Mouse (Mus musculus) limb, embryonic 15.5 days (tissue): Measurements from ENCODE around the gene 1110032A03Rik. TPM values are rescaled to one million over a fixed set of nuclear protein-coding genes. Genes with fewer than 3 reads are reported as not detected.

ENCODE experiments used
- ATAC-seq: fragments of 200-750 bp; cut with Nextera tagmentation; 2 replicates; pipeline ENCODE4 v1.8.0; 2017; ENCODE audit warnings: low read depth, moderate TSS enrichment; ENCODE audit not compliant: insufficient number of reproducible peaks, low FRiP score, low TSS enrichment
- H3K27ac ChIP-seq: fragments of 300-500 bp; sonication (generic); 2 replicates; pipeline ENCODE4 v1.5.1; 2015; ENCODE audit warnings: moderate library complexity, mild to moderate bottlenecking, inconsistent platforms
- H3K27me3 ChIP-seq: fragments of 300-500 bp; sonication (generic); 2 replicates; pipeline ENCODE4 v1.6.1; 2015; ENCODE audit warnings: inconsistent platforms
- H3K36me3 ChIP-seq: fragments of 300-500 bp; sonication (generic); 2 replicates; pipeline ENCODE4 v1.6.1; 2015; ENCODE audit warnings: inconsistent platforms
- H3K4me1 ChIP-seq: fragments of 300-500 bp; sonication (generic); 2 replicates; pipeline ENCODE4 v1.6.1; 2015; ENCODE audit warnings: inconsistent platforms
- H3K4me2 ChIP-seq: fragments of 300-500 bp; sonication (generic); 2 replicates; pipeline ENCODE4 v1.6.1; 2015; ENCODE audit warnings: mild to moderate bottlenecking, inconsistent platforms
- H3K4me3 ChIP-seq: fragments of 300-500 bp; sonication (generic); 2 replicates; pipeline ENCODE4 v1.5.1; 2015; ENCODE audit warnings: mild to moderate bottlenecking, inconsistent platforms
- H3K9ac ChIP-seq: fragments of 300-500 bp; sonication (generic); 2 replicates; pipeline ENCODE4 v1.6.1; 2015; ENCODE audit warnings: inconsistent platforms
- H3K9me3 ChIP-seq: fragments of 300-500 bp; sonication (generic); 2 replicates; pipeline ENCODE4 v1.6.1; 2016; ENCODE audit warnings: inconsistent platforms
- WGBS: fragments of 180-500 bp; shearing (Covaris S2); methylation state at CpG from one replicate; pipeline ENCODE4 v1.1.7; 2015; 5-methylcytosine and 5-hydroxymethylcytosine counted together
- polyA plus RNA-seq: library from polyadenylated mRNA; unstranded; fragments of >200 nt; fragmentation: Nextera tagmentation; extraction: Ambion mirVana; gene quantifications from 2 replicates; pipeline ENCODE4 v1.2.1, GENCODE M21; 2015

The 1110032A03Rik gene
- polyA plus RNA-seq: 24.2 and 30.2 TPM in 2 replicates

- Histone ChIP-seq H3K4me1 (peaks cover 7% of the 10 kb centered on the region), H3K27me3 (no peaks in the 10 kb centered on the region), H3K4me3 (peak within 1 kb of the TSS; percentile 91), H3K36me3 (peaks cover 24% of the 10 kb centered on the region), H3K4me2 (peak within 1 kb of the TSS; percentile 76), H3K9ac (peak within 1 kb of the TSS; percentile 94), H3K9me3 (no peaks in the 10 kb centered on the region), H3K27ac (peak within 1 kb of the TSS; percentile 90)
- peak; percentile 72 for ATAC-seq
- under 1% methylated on average over 51 of the region's 51 CpGs for WGBS
Observed at GRCm38 (mm10) chr9:50774991-50775612, at the start of gene 1110032A03Rik, which contains the start of gene Alg9. Gene 1110032A03Rik, minus strand, starts transcription at chr9:50775520. Gene Alg9, plus strand, starts transcription at chr9:50775019.

- WGBS: 86% methylated on average over 11 of the region's 11 CpGs
- H3K9ac ChIP-seq: no peak overlapping the region
- ATAC-seq: no peak
Observed at GRCm38 (mm10) chr9:50823779-50824453, 48.6 kb upstream of the 1110032A03Rik start.

GRCm38 (mm10) chr9:50822216-50822615, 46.9 kb upstream of the 1110032A03Rik start:
- H3K27ac ChIP-seq: no peak overlapping the region
- no peaks in the 10 kb centered on the region for H3K27me3 ChIP-seq
- no peak for ATAC-seq
- H3K4me2 ChIP-seq: no peak overlapping the region
- H3K4me3 ChIP-seq: no peak overlapping the region
- WGBS: 91% methylated on average over 5 of the region's 5 CpGs
- no peak overlapping the region for H3K9ac ChIP-seq
- H3K36me3 ChIP-seq: peaks cover 32% of the 10 kb centered on the region
- H3K4me1 ChIP-seq: no peaks in the 10 kb centered on the region
- H3K9me3 ChIP-seq: no peaks in the 10 kb centered on the region

More at GRCm38 (mm10) chr9:50823779-50824453, 48.6 kb upstream of the 1110032A03Rik start:
- no peak overlapping the region for H3K4me3 ChIP-seq
- H3K9me3 ChIP-seq: no peaks in the 10 kb centered on the region
- H3K4me2 ChIP-seq: no peak overlapping the region
- H3K4me1 ChIP-seq: no peaks in the 10 kb centered on the region
- no peak overlapping the region for H3K27ac ChIP-seq
- H3K36me3 ChIP-seq: peaks cover 37% of the 10 kb centered on the region
- H3K27me3 ChIP-seq: no peaks in the 10 kb centered on the region

- peaks cover 38% of the 10 kb centered on the region for H3K36me3 ChIP-seq
Observed at GRCm38 (mm10) chr9:50821651-50822050, 46.3 kb upstream of the 1110032A03Rik start.

GRCm38 (mm10) chr9:50819716-50820115, 44.4 kb upstream of the 1110032A03Rik start:
- Histone ChIP-seq H3K36me3 (peaks cover 42% of the 10 kb centered on the region), H3K4me1 (no peaks in the 10 kb centered on the region), H3K9me3 (no peaks in the 10 kb centered on the region), H3K9ac (no peak overlapping the region), H3K4me3 (no peak overlapping the region), H3K27ac (no peak overlapping the region), H3K4me2 (no peak overlapping the region), H3K27me3 (no peaks in the 10 kb centered on the region)
- 80% methylated on average over 6 of the region's 6 CpGs for WGBS
- ATAC-seq: no peak

More at GRCm38 (mm10) chr9:50821651-50822050, 46.3 kb upstream of the 1110032A03Rik start:
- Histone ChIP-seq H3K9ac (no peak overlapping the region), H3K9me3 (no peaks in the 10 kb centered on the region), H3K4me1 (no peaks in the 10 kb centered on the region), H3K4me2 (no peak overlapping the region), H3K4me3 (no peak overlapping the region), H3K27me3 (no peaks in the 10 kb centered on the region), H3K27ac (no peak overlapping the region)
- WGBS: 90% methylated on average over 6 of the region's 6 CpGs
- ATAC-seq: no peak

GRCm38 (mm10) chr9:50818050-50818449, 42.7 kb upstream of the 1110032A03Rik start:
- H3K4me1 ChIP-seq: no peaks in the 10 kb centered on the region
- H3K4me2 ChIP-seq: no peak overlapping the region
- no peak overlapping the region for H3K9ac ChIP-seq
- no peak for ATAC-seq
- H3K4me3 ChIP-seq: no peak overlapping the region
- H3K27ac ChIP-seq: no peak overlapping the region
- H3K36me3 ChIP-seq: peaks cover 45% of the 10 kb centered on the region
- no peaks in the 10 kb centered on the region for H3K9me3 ChIP-seq
- H3K27me3 ChIP-seq: no peaks in the 10 kb centered on the region
- WGBS: 87% methylated on average over 6 of the region's 6 CpGs

GRCm38 (mm10) chr9:50816512-50816911, 41.2 kb upstream of the 1110032A03Rik start:
- no peak overlapping the region for H3K9ac ChIP-seq
- no peak overlapping the region for H3K27ac ChIP-seq
- WGBS: 92% methylated on average over 1 of the region's 1 CpGs
- no peak for ATAC-seq
- no peaks in the 10 kb centered on the region for H3K27me3 ChIP-seq
- no peak overlapping the region for H3K4me3 ChIP-seq
- H3K4me2 ChIP-seq: no peak overlapping the region
- no peaks in the 10 kb centered on the region for H3K4me1 ChIP-seq
- peaks cover 46% of the 10 kb centered on the region for H3K36me3 ChIP-seq
- H3K9me3 ChIP-seq: no peaks in the 10 kb centered on the region

GRCm38 (mm10) chr9:50815666-50816065, 40.3 kb upstream of the 1110032A03Rik start:
- H3K27me3 ChIP-seq: no peaks in the 10 kb centered on the region
- no peak overlapping the region for H3K4me3 ChIP-seq
- H3K9me3 ChIP-seq: no peaks in the 10 kb centered on the region
- no peak overlapping the region for H3K27ac ChIP-seq
- H3K4me1 ChIP-seq: no peaks in the 10 kb centered on the region
- H3K4me2 ChIP-seq: no peak overlapping the region
- WGBS: 97% methylated on average over 4 of the region's 4 CpGs
- H3K9ac ChIP-seq: no peak overlapping the region
- peaks cover 49% of the 10 kb centered on the region for H3K36me3 ChIP-seq
- ATAC-seq: no peak

GRCm38 (mm10) chr9:50813796-50814195, 38.5 kb upstream of the 1110032A03Rik start:
- Histone ChIP-seq H3K4me3 (no peak overlapping the region), H3K9ac (no peak overlapping the region), H3K4me2 (no peak overlapping the region), H3K27me3 (no peaks in the 10 kb centered on the region), H3K9me3 (no peaks in the 10 kb centered on the region), H3K27ac (no peak overlapping the region), H3K4me1 (no peaks in the 10 kb centered on the region), H3K36me3 (peaks cover 57% of the 10 kb centered on the region)
- WGBS: 91% methylated on average over 5 of the region's 5 CpGs
- ATAC-seq: no peak

- WGBS: 75% methylated on average over 2 of the region's 2 CpGs
Observed at GRCm38 (mm10) chr9:50811746-50812145, 36.4 kb upstream of the 1110032A03Rik start.

GRCm38 (mm10) chr9:50811187-50811586, 35.9 kb upstream of the 1110032A03Rik start:
- no peak overlapping the region for H3K27ac ChIP-seq
- peaks cover 71% of the 10 kb centered on the region for H3K36me3 ChIP-seq
- H3K9ac ChIP-seq: no peak overlapping the region
- H3K27me3 ChIP-seq: no peaks in the 10 kb centered on the region
- ATAC-seq: no peak
- no peaks in the 10 kb centered on the region for H3K9me3 ChIP-seq
- no peaks in the 10 kb centered on the region for H3K4me1 ChIP-seq
- H3K4me2 ChIP-seq: no peak overlapping the region
- no peak overlapping the region for H3K4me3 ChIP-seq
- 94% methylated on average over 7 of the region's 7 CpGs for WGBS

More at GRCm38 (mm10) chr9:50811746-50812145, 36.4 kb upstream of the 1110032A03Rik start:
- H3K36me3 ChIP-seq: peaks cover 71% of the 10 kb centered on the region
- no peaks in the 10 kb centered on the region for H3K27me3 ChIP-seq
- no peak overlapping the region for H3K9ac ChIP-seq
- ATAC-seq: no peak
- H3K9me3 ChIP-seq: no peaks in the 10 kb centered on the region
- H3K4me2 ChIP-seq: no peak overlapping the region
- no peak overlapping the region for H3K4me3 ChIP-seq
- no peaks in the 10 kb centered on the region for H3K4me1 ChIP-seq
- H3K27ac ChIP-seq: no peak overlapping the region

GRCm38 (mm10) chr9:50809146-50809545, 33.8 kb upstream of the 1110032A03Rik start:
- ATAC-seq: no peak
- H3K36me3 ChIP-seq: peaks cover 83% of the 10 kb centered on the region
- H3K4me1 ChIP-seq: no peaks in the 10 kb centered on the region
- H3K9me3 ChIP-seq: no peaks in the 10 kb centered on the region
- 83% methylated on average over 13 of the region's 13 CpGs for WGBS
- H3K27ac ChIP-seq: no peak overlapping the region
- H3K4me3 ChIP-seq: no peak overlapping the region
- H3K27me3 ChIP-seq: no peaks in the 10 kb centered on the region
- H3K9ac ChIP-seq: no peak overlapping the region
- H3K4me2 ChIP-seq: no peak overlapping the region
